Mouse (Mus musculus) olfactory bulb, adult 2 months (tissue): Measurements from ENCODE around the gene Rab11a. TPM values are rescaled to one million over a fixed set of nuclear protein-coding genes. Genes with fewer than 3 reads are reported as not detected.
"Not testable (repeated sequence)": the region's sequence is repeated elsewhere in the genome, so short reads cannot be mapped to it uniquely, and the experiment has no call there.

ENCODE experiments used
- H3K27ac ChIP-seq: fragments of 200-500 bp; 2 replicates; pipeline ENCODE4 v1.5.1; 2012; ENCODE audit warnings: low read depth, low read length; ENCODE audit not compliant: insufficient read depth
- H3K4me1 ChIP-seq: fragments of 200-500 bp; 2 replicates; pipeline ENCODE4 v1.6.1; 2012; ENCODE audit warnings: low read length; ENCODE audit not compliant: control insufficient read depth, insufficient read depth
- H3K4me3 ChIP-seq: fragments of 200-500 bp; 2 replicates; pipeline ENCODE4 v1.5.1; 2012; ENCODE audit warnings: mild to moderate bottlenecking, low read depth, low read length, moderate library complexity; ENCODE audit not compliant: insufficient read depth
- CTCF ChIP-seq: fragments of 200-500 bp; IDR thresholded peaks from 2 replicates; pipeline ENCODE4 v1.5.1; 2012; ENCODE audit warnings: low read depth, mild to moderate bottlenecking, low read length, moderate library complexity; ENCODE audit not compliant: insufficient read depth
- POLR2A ChIP-seq: fragments of 200-500 bp; IDR thresholded peaks from 2 replicates; pipeline ENCODE4 v1.6.1; 2012; ENCODE audit warnings: mild to moderate bottlenecking, low read depth, low read length, moderate library complexity; ENCODE audit not compliant: insufficient read depth
- WGBS: fragments of 180-500 bp; shearing (Covaris S2); methylation state at CpG from one replicate; pipeline ENCODE4 v1.1.7; 2018; 5-methylcytosine and 5-hydroxymethylcytosine counted together
- polyA plus RNA-seq: library from polyadenylated mRNA; stranded (reverse); fragments of >200 nt; gene quantifications from 2 replicates; pipeline ENCODE4 v1.2.4, GENCODE M21; 2012; ENCODE audit warnings: low replicate concordance; ENCODE audit not compliant: missing spikeins, insufficient read depth, insufficient read length

The Rab11a gene
- polyA plus RNA-seq, 1 experiment = not detected

- WGBS = 92% methylated on average over 2 of the region's 2 CpGs
- Histone ChIP-seq H3K4me1 (peaks cover 15% of the 10 kb centered on the region), H3K27ac (no peak overlapping the region), H3K4me3 (no peak overlapping the region)
- TF ChIP-seq POLR2A = no peak
- no peak for TF ChIP-seq CTCF
These were observed 46.8 kb downstream of the Rab11a start for GRCm38 (mm10) chr9:64690771-64691170.

- Histone ChIP-seq H3K4me1 (peaks cover 12% of the 10 kb centered on the region), H3K27ac (no peak overlapping the region), H3K4me3 (no peak overlapping the region)
- WGBS = 36% methylated on average over 1 of the region's 1 CpGs
- TF ChIP-seq CTCF = no peak
- no peak for TF ChIP-seq POLR2A
These were observed 49.6 kb downstream of the Rab11a start for GRCm38 (mm10) chr9:64688015-64688394.

DNA sequence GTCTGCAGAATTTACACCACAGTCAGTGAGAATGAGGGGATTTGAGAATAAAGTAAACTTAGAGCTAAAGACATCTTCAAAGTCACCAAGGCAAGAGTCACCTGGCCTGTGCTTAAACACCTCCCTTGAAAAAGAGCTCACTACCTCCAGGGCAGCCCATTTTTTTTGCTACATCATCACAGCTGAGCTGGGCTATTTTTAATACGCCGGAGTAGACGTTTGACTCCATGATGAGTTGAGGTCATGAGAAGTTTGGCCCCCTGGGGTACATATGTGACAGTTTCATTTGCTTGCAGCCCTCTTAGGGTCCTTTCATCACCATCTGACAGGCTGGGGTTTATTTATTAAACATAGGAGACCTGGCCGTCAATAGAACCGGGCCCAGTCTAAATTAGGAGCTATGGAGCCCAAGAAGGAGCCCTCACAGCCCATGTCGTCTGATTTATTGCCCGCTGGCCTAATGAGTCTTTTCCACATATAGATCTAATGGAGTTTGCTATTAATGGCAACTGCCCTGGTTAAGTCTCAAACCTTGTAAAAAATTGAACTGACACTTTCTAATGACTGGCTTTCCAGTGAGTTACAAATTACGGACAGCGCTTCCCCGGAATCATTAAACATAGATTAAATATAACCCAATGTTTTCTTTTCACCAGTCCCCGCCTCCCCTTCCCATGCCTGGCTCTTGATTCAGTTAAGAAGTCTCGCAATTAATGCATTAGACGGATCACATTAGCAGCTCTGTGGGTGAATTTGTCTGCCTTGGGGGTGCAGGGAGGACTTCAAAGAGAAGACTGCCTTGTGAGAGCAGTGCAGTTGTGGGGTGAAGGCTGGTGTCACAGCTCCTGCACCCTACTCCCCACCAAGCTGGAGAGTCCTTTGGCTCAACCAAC is 50.2 kb downstream of the Rab11a start:
- H3K27ac ChIP-seq = no peak overlapping the region
- 47% methylated on average over 13 of the region's 13 CpGs for WGBS
- TF ChIP-seq POLR2A (no peak), CTCF (no peak)
- H3K4me1 ChIP-seq = peaks cover 12% of the 10 kb centered on the region
- no peak overlapping the region for H3K4me3 ChIP-seq

DNA sequence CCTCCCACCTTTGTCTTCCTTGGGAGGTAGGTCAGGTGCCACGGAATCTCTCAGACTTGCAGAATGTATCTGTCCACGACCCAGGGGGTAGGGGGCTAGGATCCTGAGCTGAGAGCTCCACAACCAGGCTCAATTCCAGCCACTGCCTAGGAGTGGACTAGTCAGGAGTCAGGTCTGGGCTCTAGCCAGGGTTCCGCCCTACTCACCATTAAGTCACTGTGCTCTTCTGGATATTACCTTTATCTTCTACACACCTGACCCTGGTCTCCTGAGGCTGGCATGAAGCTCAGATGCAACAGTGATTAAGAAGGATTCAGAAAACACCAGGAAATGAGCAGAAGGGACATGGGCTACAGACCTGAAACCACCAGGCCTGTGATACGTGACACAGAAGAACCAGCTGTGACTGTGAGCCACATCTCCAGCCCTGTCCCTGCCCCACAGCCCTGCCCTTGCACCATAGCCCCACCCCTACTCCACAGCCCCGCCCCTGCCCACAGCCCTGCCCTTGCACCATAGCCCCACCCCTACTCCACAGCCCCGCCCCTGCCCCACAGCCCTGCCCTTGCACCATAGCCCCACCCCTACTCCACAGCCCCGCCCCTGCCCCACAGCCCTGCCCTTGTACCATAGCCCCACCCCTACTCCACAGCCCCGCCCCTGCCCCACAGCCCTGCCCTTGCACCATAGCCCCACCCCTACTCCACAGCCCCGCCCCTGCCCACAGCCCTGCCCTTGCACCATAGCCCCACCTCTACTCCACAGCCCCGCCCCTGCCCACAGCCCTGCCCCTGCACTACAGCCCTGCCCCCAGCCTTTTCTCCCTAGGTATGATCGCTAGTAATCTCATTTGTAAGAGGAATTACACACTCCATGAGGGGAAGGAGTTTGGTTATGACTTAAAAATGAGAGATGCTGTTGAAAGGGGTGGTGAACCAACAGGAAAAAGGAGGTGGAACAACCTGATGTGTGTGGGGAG is 65.9 kb downstream of the Rab11a start:
- H3K27ac ChIP-seq, H3K4me3 ChIP-seq: not testable (repeated sequence)
- H3K4me1 ChIP-seq = peaks cover 12% of the 10 kb centered on the region
- 57% methylated on average over 7 of the region's 11 CpGs for WGBS

- 67% methylated on average over 2 of the region's 2 CpGs for WGBS
- H3K4me3 ChIP-seq = no peak overlapping the region
- H3K27ac ChIP-seq = no peak overlapping the region
- no peak for TF ChIP-seq CTCF
- TF ChIP-seq POLR2A = no peak
- H3K4me1 ChIP-seq = peaks cover 10% of the 10 kb centered on the region
These were observed 69.6 kb downstream of the Rab11a start for GRCm38 (mm10) chr9:64668001-64668400.

GRCm38 (mm10) chr9:64667513-64667912 is 70.0 kb downstream of the Rab11a start:
- H3K4me3 ChIP-seq = no peak overlapping the region
- no peak overlapping the region for H3K27ac ChIP-seq
- 26% methylated on average over 5 of the region's 5 CpGs for WGBS
- peaks cover 10% of the 10 kb centered on the region for H3K4me1 ChIP-seq
- TF ChIP-seq POLR2A = no peak
- no peak for TF ChIP-seq CTCF

GRCm38 (mm10) chr9:64666549-64666948 is 71.0 kb downstream of the Rab11a start:
- Histone ChIP-seq H3K4me3 (no peak overlapping the region), H3K4me1 (peaks cover 11% of the 10 kb centered on the region), H3K27ac (no peak overlapping the region)
- WGBS = 63% methylated on average over 4 of the region's 4 CpGs
- TF ChIP-seq POLR2A (no peak), CTCF (no peak)

Other genes with a start within 250 kb of the Rab11a start
- gene Dennd4a, start 73.6 kb upstream of the Rab11a start, polyA plus RNA-seq = not detected in 2 replicates
- not detected in 2 replicates for gene Slc24a1, start 213.8 kb upstream of the Rab11a start, polyA plus RNA-seq
- not detected in 2 replicates for gene Ints14, start 223.1 kb upstream of the Rab11a start, polyA plus RNA-seq